ENCODE assay signal across 13 mouse cellular contexts in the genomic region with DNA sequence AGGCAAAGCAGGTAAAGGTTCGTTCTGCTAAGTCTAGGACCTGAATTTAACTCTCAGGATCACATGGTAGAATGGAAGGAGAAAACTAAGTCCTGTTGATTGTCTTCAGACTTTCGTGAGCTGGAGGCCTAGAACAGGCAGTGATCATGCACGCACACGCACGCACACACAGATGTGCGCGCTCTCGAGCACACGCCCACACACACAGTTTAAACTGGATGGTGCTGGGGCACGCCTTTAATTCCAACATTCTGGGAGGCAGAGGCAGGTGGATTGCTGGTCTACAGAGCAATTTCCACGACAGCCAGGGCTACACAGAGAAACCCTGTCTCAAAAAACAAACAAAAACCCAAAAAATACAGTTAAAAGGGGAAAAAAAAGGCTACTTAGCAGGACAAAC. TPM values are rescaled to one million over a fixed set of nuclear protein-coding genes. Genes with fewer than 3 reads are reported as not detected.
DNase-seq lines count a peak whose midpoint lies in the region; ATAC-seq and TF ChIP-seq lines count a peak whose summit lies in the region.
"Had no signal": no experiment of that assay in that cellular context is flagged by ENCODE, and none has a peak within 500 bp of the region (broad histone marks: within the 10 kb centered on the region; RNA-seq: fewer than 3 reads in every experiment).

No protein-coding gene starts in this region.

- H3K4me2 ChIP-seq in kidney, embryonic 15.5 days, result no peak overlapping the region
- H3K4me2 ChIP-seq in intestine, embryonic 16.5 days (ENCODE audit: low read depth, low read length), result no peak overlapping the region
- H3K4me2 ChIP-seq: hindbrain, embryonic 15.5 days had no signal

- no peaks in the 10 kb centered on the region for H3K27me3 ChIP-seq in kidney, embryonic 15.5 days
- H3K27me3 ChIP-seq in ES-Bruce4 (ENCODE audit: control insufficient read depth, insufficient read depth, low read length, poor library complexity, severe bottlenecking), result no peaks in the 10 kb centered on the region
- no peaks in the 10 kb centered on the region for H3K27me3 ChIP-seq in intestine, embryonic 16.5 days (replicated peaks; ENCODE audit: control insufficient read depth, insufficient read depth, low read length)
- H3K27me3 ChIP-seq: hindbrain, embryonic 15.5 days had no signal

- DNase-seq in kidney, adult 11 months, result no peak
- DNase-seq in R1 (ENCODE audit: low read depth, low spot score), result peak; percentile 74
- DNase-seq in urinary bladder, adult 18-20 months (ENCODE audit: low spot score in 2 of 2), result no peak
- DNase-seq in thymus, postnatal 36 days, result no peak
- DNase-seq in adrenal gland, adult (ENCODE audit: inconsistent age in 2 of 2, low spot score in 1 of 2), result no peak
- DNase-seq: cerebellum, postnatal 10 days had no signal

- no peak for TF ChIP-seq CTCF in ES-Bruce4 (IDR thresholded peaks at IDR 0.05; ENCODE audit: low read depth, low read length)

- H3K27ac ChIP-seq in kidney, embryonic 15.5 days, result peak overlapping the region; percentile 88
- peak overlapping the region; percentile 74 for H3K27ac ChIP-seq in ES-Bruce4 (ENCODE audit: insufficient read depth, low read length)
- peak overlapping the region; percentile 76 for H3K27ac ChIP-seq in intestine, embryonic 16.5 days (ENCODE audit: low read length)
- H3K27ac ChIP-seq: hindbrain, embryonic 15.5 days; macrophage had no signal

- ATAC-seq in kidney, embryonic 15.5 days (replicated peaks; ENCODE audit: low FRiP score), result no peak
- ATAC-seq in intestine, embryonic 16.5 days, result no peak

- TF ChIP-seq EP300 in ES-Bruce4 (IDR thresholded peaks at IDR 0.05; ENCODE audit: insufficient read depth, low read depth, low read length), result no peak

- H3K9me3 ChIP-seq in kidney, embryonic 15.5 days (replicated peaks), result no peaks in the 10 kb centered on the region
- H3K9me3 ChIP-seq in ES-Bruce4 (replicated peaks; ENCODE audit: control insufficient read depth, insufficient read depth, low read length, poor library complexity, severe bottlenecking), result no peaks in the 10 kb centered on the region
- no peaks in the 10 kb centered on the region for H3K9me3 ChIP-seq in intestine, embryonic 16.5 days (ENCODE audit: control insufficient read depth, low read length)
- H3K9me3 ChIP-seq: hindbrain, embryonic 15.5 days had no signal

- peaks cover 46% of the 10 kb centered on the region for H3K4me1 ChIP-seq in kidney, embryonic 15.5 days
- H3K4me1 ChIP-seq in ES-Bruce4 (ENCODE audit: control insufficient read depth, insufficient read depth, low read length), result peaks cover 3% of the 10 kb centered on the region
- peaks cover 26% of the 10 kb centered on the region for H3K4me1 ChIP-seq in intestine, embryonic 16.5 days (ENCODE audit: control insufficient read depth, insufficient read depth, low read length)
- H3K4me1 ChIP-seq: hindbrain, embryonic 15.5 days had no signal

- no peak overlapping the region for H3K4me3 ChIP-seq in kidney, embryonic 15.5 days (replicated peaks)
- no peak overlapping the region for H3K4me3 ChIP-seq in ES-Bruce4 (ENCODE audit: low read depth, low read length)
- no peak overlapping the region for H3K4me3 ChIP-seq in intestine, embryonic 16.5 days (ENCODE audit: low read length)
- H3K4me3 ChIP-seq: erythroblast, embryonic 14.5 days; hindbrain, embryonic 15.5 days; myocyte had no signal

- no peak for TF ChIP-seq POLR2A in ES-Bruce4 (IDR thresholded peaks at IDR 0.05; ENCODE audit: insufficient read depth, low read length)

- H3K9ac ChIP-seq in kidney, embryonic 15.5 days, result no peak overlapping the region
- 0 out of 2 replicates have a peak overlapping the region, but pooled peaks have one; percentile 36 for H3K9ac ChIP-seq in ES-Bruce4 (ENCODE audit: low read depth, poor library complexity, severe bottlenecking)
- peak overlapping the region; percentile 4; the same call in 1 of the 2 replicates for H3K9ac ChIP-seq in intestine, embryonic 16.5 days (ENCODE audit: low read depth, low read length)
- H3K9ac ChIP-seq: hindbrain, embryonic 15.5 days had no signal

- 80% methylated on average over 11 of the region's 11 CpGs for WGBS in kidney, embryonic 15.5 days
- 84% methylated on average over 11 of the region's 11 CpGs for WGBS in intestine, embryonic 16.5 days

- no peaks in the 10 kb centered on the region for H3K36me3 ChIP-seq in kidney, embryonic 15.5 days
- H3K36me3 ChIP-seq in ES-Bruce4 (ENCODE audit: control insufficient read depth, insufficient read depth, low read length, poor library complexity, severe bottlenecking), result no peaks in the 10 kb centered on the region
- no peaks in the 10 kb centered on the region for H3K36me3 ChIP-seq in intestine, embryonic 16.5 days (ENCODE audit: control insufficient read depth, insufficient read depth, low read length)
- H3K36me3 ChIP-seq: hindbrain, embryonic 15.5 days had no signal

RNA-seq across cellular contexts. Expression of gene Ptma, which starts 44.2 kb away (rescaled TPM):
- polyA plus RNA-seq in kidney, embryonic 15.5 days (2015; fragmentation: Nextera tagmentation; extraction: Ambion mirVana), result 2,949 and 3,271 TPM in 2 replicates
- 3,893 and 3,930 TPM in 2 replicates for polyA plus RNA-seq in ES-Bruce4 (2011; ENCODE audit: insufficient read depth, insufficient read length, low read depth, missing spikeins)
- polyA plus RNA-seq in intestine, embryonic 16.5 days (2015; fragmentation: Nextera tagmentation; extraction: Ambion mirVana), result 1,684 and 1,813 TPM in 2 replicates

RNA-seq across cellular contexts. Expression of gene Tex44, which starts 56.2 kb away (rescaled TPM):
- not detected in 2 replicates for polyA plus RNA-seq in kidney, embryonic 15.5 days (2015; fragmentation: Nextera tagmentation; extraction: Ambion mirVana)
- not detected in 2 replicates for polyA plus RNA-seq in ES-Bruce4 (2011; ENCODE audit: insufficient read depth, insufficient read length, low read depth, missing spikeins)
- polyA plus RNA-seq in intestine, embryonic 16.5 days (2015; fragmentation: Nextera tagmentation; extraction: Ambion mirVana), result not detected in 2 replicates
- polyA plus RNA-seq: erythroblast, embryonic 14.5 days; hindbrain, embryonic 15.5 days; macrophage; myocyte had no signal

RNA-seq across cellular contexts. Expression of gene Nmur1, which starts 56.3 kb away (rescaled TPM):
- 0.13 TPM in 1 of 2 replicates, not detected in the other for polyA plus RNA-seq in kidney, embryonic 15.5 days (2015; fragmentation: Nextera tagmentation; extraction: Ambion mirVana)
- polyA plus RNA-seq in ES-Bruce4 (2011; ENCODE audit: insufficient read depth, insufficient read length, low read depth, missing spikeins), result not detected in 2 replicates
- polyA plus RNA-seq in intestine, embryonic 16.5 days (2015; fragmentation: Nextera tagmentation; extraction: Ambion mirVana), result 0.46 and 0.88 TPM in 2 replicates
- polyA plus RNA-seq: erythroblast, embryonic 14.5 days; macrophage; myocyte had no signal
